Mouse (Mus musculus) lung, embryonic 16.5 days (tissue): ENCODE results near the gene Mei4. TPM values are rescaled to one million over a fixed set of nuclear protein-coding genes. Genes with fewer than 3 reads are reported as not detected.

Source experiments
- ATAC-seq: fragments of 200-750 bp; cut with Nextera tagmentation; 2 replicates; pipeline ENCODE4 v1.8.0; 2017; ENCODE audit warnings: low read depth, mild to moderate bottlenecking, moderate library complexity
- H3K27ac ChIP-seq: fragments of 300-500 bp; sonication (generic); 2 replicates; pipeline ENCODE4 v1.5.1; 2014; ENCODE audit warnings: mild to moderate bottlenecking, control low read depth, low read length
- H3K27me3 ChIP-seq: fragments of 300-500 bp; sonication (generic); 2 replicates; pipeline ENCODE4 v1.6.1; 2014; ENCODE audit warnings: low read depth, low read length, mixed read lengths; ENCODE audit not compliant: control insufficient read depth, insufficient read depth
- H3K36me3 ChIP-seq: fragments of 300-500 bp; sonication (generic); 2 replicates; pipeline ENCODE4 v1.6.1; 2014; ENCODE audit warnings: low read length; ENCODE audit not compliant: control insufficient read depth, insufficient read depth
- H3K4me1 ChIP-seq: fragments of 300-500 bp; sonication (generic); replicated peaks from 2 replicates; pipeline ENCODE4 v1.6.1; 2014; ENCODE audit warnings: low read length, mixed read lengths; ENCODE audit not compliant: control insufficient read depth, insufficient read depth
- H3K4me2 ChIP-seq: fragments of 300-500 bp; sonication (generic); 2 replicates; pipeline ENCODE4 v1.6.1; 2014; ENCODE audit warnings: low read depth, low read length, control low read depth
- H3K4me3 ChIP-seq: fragments of 300-500 bp; sonication (generic); 2 replicates; pipeline ENCODE4 v1.5.1; 2014; ENCODE audit warnings: mild to moderate bottlenecking, low read length, control low read depth
- H3K9ac ChIP-seq: fragments of 300-500 bp; sonication (generic); 2 replicates; pipeline ENCODE4 v1.6.1; 2014; ENCODE audit warnings: low read length, control low read depth
- H3K9me3 ChIP-seq: fragments of 300-500 bp; sonication (generic); 2 replicates; pipeline ENCODE4 v1.6.1; 2016; ENCODE audit warnings: low read length; ENCODE audit not compliant: control insufficient read depth
- WGBS: fragments of 180-500 bp; shearing (Covaris S2); extraction: QIAGEN DNeasy Blood & Tissue Kit; methylation state at CpG from one replicate; pipeline ENCODE4 v1.1.7; 2014; 5-methylcytosine and 5-hydroxymethylcytosine counted together
- polyA plus RNA-seq: library from polyadenylated mRNA; unstranded; fragments of >200 nt; fragmentation: Nextera tagmentation; extraction: Ambion mirVana; gene quantifications from 2 replicates; pipeline ENCODE4 v1.2.1, GENCODE M21; 2015

The Mei4 gene
- polyA plus RNA-seq, 1 experiment from 2014 or later = 0.70 TPM

DNA sequence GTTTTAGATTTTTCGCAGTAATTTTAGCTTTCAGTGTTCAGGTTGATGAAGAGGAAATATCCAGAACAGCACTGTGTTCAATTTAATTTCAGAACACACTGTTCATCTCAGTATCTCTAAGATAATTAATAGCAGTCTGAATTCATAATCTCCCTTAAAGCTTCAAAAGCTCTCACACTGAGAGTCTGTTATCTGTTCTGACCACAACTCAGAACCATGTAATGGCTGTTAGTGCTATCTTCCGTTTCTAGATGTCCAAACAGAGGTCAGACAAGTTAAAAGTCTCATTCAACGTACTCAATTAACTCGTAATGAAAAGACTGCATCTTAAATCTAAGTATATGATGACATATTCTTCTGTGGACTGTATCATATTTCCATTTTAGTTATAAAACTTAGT is 77.1 kb downstream of the Mei4 start:
- 63% methylated on average over 4 of the region's 4 CpGs for WGBS
- ATAC-seq = no peak

DNA sequence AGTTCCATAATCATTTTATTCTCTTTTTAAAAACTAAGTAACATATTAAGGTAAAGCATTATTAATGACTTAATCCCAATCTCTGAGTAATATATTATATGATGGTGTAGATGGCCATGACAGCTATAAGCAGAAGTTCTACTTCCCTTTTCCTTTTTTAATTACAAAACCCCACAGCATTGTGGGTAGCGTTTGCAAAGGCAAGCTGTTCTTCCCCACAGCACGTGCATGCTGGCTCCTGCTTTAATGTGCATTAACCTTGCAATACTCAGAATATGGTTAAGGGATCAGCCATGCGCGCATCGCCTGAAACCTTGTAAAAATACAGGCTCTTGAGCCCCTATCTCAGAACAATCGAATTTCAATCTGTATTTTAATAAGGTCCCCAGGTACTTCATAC is 82.2 kb downstream of the Mei4 start:
- Histone ChIP-seq H3K27ac (no peak overlapping the region), H3K4me3 (no peak overlapping the region), H3K27me3 (no peaks in the 10 kb centered on the region), H3K9me3 (no peaks in the 10 kb centered on the region), H3K4me1 (no peaks in the 10 kb centered on the region), H3K4me2 (no peak overlapping the region), H3K36me3 (no peaks in the 10 kb centered on the region), H3K9ac (no peak overlapping the region)
- WGBS = 76% methylated on average over 6 of the region's 6 CpGs
- ATAC-seq = no peak

More for the DNA sequence above, 77.1 kb downstream of the Mei4 start:
- Histone ChIP-seq H3K4me3 (no peak overlapping the region), H3K4me2 (no peak overlapping the region), H3K27ac (no peak overlapping the region), H3K9me3 (no peaks in the 10 kb centered on the region), H3K9ac (no peak overlapping the region), H3K4me1 (no peaks in the 10 kb centered on the region), H3K36me3 (no peaks in the 10 kb centered on the region), H3K27me3 (no peaks in the 10 kb centered on the region)

DNA sequence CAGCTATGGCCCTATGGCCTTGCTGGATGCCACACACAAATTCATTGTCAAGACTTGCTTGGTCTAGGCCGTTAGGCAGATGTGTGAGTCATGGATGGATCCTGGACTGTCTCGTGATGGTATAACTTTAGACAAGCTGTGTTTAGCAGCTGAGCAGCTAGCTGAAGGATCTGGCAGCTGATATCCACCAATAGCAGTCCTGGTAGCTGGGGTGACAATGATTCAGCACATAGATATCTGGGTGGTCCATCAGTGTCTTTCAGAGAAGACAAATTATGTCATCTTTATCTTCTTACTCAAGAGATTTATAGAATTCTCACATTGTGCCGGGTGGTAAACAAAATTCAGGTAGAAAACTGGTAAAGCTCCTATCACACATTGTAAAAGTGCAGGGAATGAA is 93.4 kb downstream of the Mei4 start:
- Histone ChIP-seq H3K4me2 (no peak overlapping the region), H3K27ac (no peak overlapping the region), H3K4me3 (no peak overlapping the region), H3K9ac (no peak overlapping the region), H3K4me1 (no peaks in the 10 kb centered on the region), H3K27me3 (no peaks in the 10 kb centered on the region), H3K36me3 (no peaks in the 10 kb centered on the region), H3K9me3 (no peaks in the 10 kb centered on the region)
- no peak for ATAC-seq
- 51% methylated on average over 3 of the region's 3 CpGs for WGBS

DNA sequence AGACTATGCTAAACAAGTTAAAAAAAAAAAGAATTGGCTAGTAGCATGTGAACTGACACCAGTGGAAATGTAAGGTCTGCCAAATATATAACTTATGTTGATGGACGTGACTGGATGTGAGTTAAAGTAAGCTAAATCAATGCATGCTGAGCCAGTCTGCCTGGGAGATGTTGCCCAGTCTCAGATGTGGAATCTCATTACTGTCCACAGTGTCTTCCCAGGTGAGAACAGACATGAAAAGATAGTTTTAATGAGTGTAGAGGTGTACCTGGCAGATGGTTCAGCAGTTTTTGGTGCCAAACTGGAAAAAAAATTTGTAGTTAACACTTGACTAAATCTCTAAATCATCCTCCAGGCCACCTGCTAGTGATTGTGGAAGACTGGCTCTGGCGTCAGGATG is 94.4 kb downstream of the Mei4 start:
- H3K9ac ChIP-seq = no peak overlapping the region
- no peaks in the 10 kb centered on the region for H3K27me3 ChIP-seq
- no peak overlapping the region for H3K27ac ChIP-seq
- no peak overlapping the region for H3K4me3 ChIP-seq
- H3K36me3 ChIP-seq = no peaks in the 10 kb centered on the region
- 67% methylated on average over 2 of the region's 2 CpGs for WGBS
- no peaks in the 10 kb centered on the region for H3K9me3 ChIP-seq
- ATAC-seq = no peak
- H3K4me2 ChIP-seq = no peak overlapping the region
- no peaks in the 10 kb centered on the region for H3K4me1 ChIP-seq

DNA sequence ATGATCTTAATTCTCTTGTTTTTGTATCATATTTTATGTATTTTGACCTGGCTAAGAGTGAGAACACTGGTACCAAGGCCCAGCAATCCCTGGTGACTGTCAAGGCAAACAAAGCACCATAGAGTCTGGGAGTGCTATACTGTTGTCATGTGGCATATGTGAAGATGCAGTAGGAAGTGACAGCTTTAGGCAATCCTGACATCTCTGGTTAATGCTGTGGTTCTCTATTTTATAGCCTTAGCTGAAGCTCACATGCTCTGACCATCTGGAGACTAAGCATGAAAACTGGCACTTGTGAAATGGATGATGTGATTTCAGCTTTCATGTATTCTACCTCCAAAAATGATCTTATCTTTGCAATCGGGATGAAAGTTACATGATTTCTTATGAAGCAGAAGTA is 103.3 kb downstream of the Mei4 start:
- no peaks in the 10 kb centered on the region for H3K9me3 ChIP-seq
- no peak overlapping the region for H3K4me2 ChIP-seq
- H3K27ac ChIP-seq = no peak overlapping the region
- ATAC-seq = no peak
- no peaks in the 10 kb centered on the region for H3K36me3 ChIP-seq
- 93% methylated on average over 1 of the region's 1 CpGs for WGBS
- no peak overlapping the region for H3K9ac ChIP-seq
- no peaks in the 10 kb centered on the region for H3K27me3 ChIP-seq
- no peaks in the 10 kb centered on the region for H3K4me1 ChIP-seq
- no peak overlapping the region for H3K4me3 ChIP-seq

DNA sequence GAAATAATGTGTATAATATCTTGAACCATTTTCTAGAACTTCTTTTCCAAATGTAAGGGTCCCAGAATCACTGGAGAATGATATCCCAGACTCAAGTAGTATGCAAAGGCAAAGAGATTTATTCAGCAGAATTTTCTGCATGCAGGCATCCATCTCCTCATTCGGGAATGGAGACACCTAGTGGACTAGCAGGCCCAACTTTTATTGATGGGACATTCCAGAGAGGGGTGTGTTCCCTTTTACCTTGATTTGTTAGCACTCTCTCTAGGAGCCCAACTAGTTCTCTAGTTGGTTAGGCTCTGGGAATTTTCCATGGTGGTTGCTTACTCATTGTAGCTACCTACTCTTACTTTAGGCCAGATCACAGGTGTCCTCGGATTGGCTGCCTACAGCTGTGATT is 105.5 kb downstream of the Mei4 start:
- Histone ChIP-seq H3K36me3 (no peaks in the 10 kb centered on the region), H3K27me3 (no peaks in the 10 kb centered on the region), H3K4me2 (no peak overlapping the region), H3K9ac (no peak overlapping the region), H3K9me3 (no peaks in the 10 kb centered on the region), H3K27ac (no peak overlapping the region), H3K4me3 (no peak overlapping the region), H3K4me1 (no peaks in the 10 kb centered on the region)
- no peak for ATAC-seq
- 52% methylated on average over 2 of the region's 2 CpGs for WGBS

DNA sequence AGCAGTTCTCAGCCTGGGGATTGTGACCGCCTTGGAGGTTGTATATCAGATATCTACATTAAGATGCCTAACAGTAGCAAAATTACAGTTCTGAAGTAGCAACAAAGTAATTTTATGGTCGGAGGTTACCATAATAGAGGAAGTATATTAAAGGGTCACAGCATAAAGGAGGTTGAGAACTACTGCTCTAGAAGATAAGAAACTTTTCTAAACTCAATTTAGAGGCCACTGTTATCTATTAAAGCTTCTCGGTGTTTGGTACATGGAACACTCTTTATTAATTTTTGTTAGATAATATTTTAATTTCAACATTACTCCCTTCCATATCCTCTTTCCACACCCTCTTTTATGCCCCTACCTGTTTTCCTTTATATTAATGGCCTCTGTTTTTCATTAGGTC is 119.0 kb downstream of the Mei4 start:
- 83% methylated on average over 3 of the region's 3 CpGs for WGBS
- Histone ChIP-seq H3K36me3 (no peaks in the 10 kb centered on the region), H3K4me1 (no peaks in the 10 kb centered on the region), H3K9me3 (no peaks in the 10 kb centered on the region), H3K27ac (no peak overlapping the region), H3K27me3 (no peaks in the 10 kb centered on the region), H3K4me2 (no peak overlapping the region), H3K4me3 (no peak overlapping the region), H3K9ac (no peak overlapping the region)
- no peak for ATAC-seq

DNA sequence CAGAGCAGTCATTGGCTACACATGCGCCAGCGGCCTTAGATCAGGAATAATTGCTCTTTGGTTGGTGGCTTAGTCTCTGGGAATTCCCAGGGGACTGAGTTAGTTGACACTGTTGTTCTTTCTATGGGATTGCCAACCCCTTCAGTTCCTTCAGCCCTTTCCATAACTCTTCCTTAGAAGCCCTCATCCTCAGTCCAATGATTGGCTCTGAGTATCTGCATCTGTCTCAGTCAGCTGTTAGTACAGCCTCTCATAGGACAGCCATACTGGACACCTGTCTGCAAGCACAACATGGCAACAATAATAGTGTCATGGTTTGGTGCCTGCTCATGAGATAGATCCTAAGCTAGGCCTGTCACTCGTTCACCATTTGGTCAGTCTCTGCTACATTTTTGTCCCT is 149.5 kb downstream of the Mei4 start:
- H3K4me3 ChIP-seq = no peak overlapping the region
- H3K36me3 ChIP-seq = no peaks in the 10 kb centered on the region
- no peak overlapping the region for H3K9ac ChIP-seq
- H3K27me3 ChIP-seq = no peaks in the 10 kb centered on the region
- H3K4me1 ChIP-seq = no peaks in the 10 kb centered on the region
- ATAC-seq = no peak
- H3K4me2 ChIP-seq = no peak overlapping the region
- H3K27ac ChIP-seq = no peak overlapping the region
- H3K9me3 ChIP-seq = no peaks in the 10 kb centered on the region
- WGBS = 76% methylated on average over 3 of the region's 3 CpGs

DNA sequence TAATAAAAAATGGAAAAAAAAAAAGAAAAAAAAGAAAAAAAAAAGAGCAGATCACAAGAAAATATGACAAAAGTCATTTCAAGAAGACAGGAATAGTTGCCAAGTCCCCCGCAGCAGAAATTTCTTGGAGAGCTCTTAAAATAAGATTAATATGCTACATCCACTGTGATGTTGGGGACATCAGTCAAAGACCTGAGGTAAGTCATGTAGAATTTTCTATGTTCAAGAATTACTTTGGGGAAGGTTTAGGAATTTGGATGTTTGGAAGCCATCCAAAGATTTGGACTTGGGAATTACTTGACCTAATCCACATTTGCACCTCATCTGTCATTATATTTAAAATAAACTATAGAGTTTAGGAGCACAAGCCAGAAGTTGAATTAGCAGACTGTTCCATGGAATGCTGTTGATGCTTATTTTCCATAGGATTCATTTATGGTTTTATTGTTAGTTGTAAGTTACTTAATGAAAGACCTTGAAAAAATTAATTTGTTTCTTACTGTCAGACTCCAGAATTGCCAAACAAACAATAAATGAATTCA is 179.1 kb downstream of the Mei4 start:
- H3K9ac ChIP-seq = no peak overlapping the region
- WGBS = 41% methylated on average over 1 of the region's 1 CpGs
- H3K36me3 ChIP-seq = no peaks in the 10 kb centered on the region
- no peaks in the 10 kb centered on the region for H3K27me3 ChIP-seq
- H3K4me1 ChIP-seq = no peaks in the 10 kb centered on the region
- H3K27ac ChIP-seq = no peak overlapping the region
- H3K4me2 ChIP-seq = no peak overlapping the region
- peak; percentile 52; the same call in 1 of the 2 replicates for ATAC-seq
- no peaks in the 10 kb centered on the region for H3K9me3 ChIP-seq
- no peak overlapping the region for H3K4me3 ChIP-seq

DNA sequence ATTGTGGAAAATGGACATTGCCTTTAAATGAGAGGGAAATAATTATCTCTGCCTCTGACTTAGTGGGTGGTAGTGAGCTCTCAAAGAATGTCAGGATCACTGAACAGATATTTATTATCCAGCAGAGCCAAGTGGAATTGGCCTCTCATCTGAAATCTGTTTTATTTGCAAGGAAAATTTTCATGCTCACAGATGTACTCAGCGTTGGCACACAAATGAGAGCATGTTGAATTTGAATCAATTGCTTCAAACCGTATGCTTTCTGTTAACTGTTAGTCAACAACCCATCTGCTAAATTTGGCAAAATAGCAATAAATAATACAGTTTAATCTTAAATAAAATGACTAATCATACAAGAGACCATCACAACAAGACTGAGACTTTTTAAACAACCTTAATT is 181.0 kb downstream of the Mei4 start:
- Histone ChIP-seq H3K27ac (no peak overlapping the region), H3K4me3 (no peak overlapping the region), H3K27me3 (no peaks in the 10 kb centered on the region), H3K36me3 (no peaks in the 10 kb centered on the region), H3K9me3 (no peaks in the 10 kb centered on the region), H3K9ac (no peak overlapping the region), H3K4me1 (no peaks in the 10 kb centered on the region), H3K4me2 (no peak overlapping the region)
- WGBS = 55% methylated on average over 2 of the region's 2 CpGs
- ATAC-seq = peak; percentile 56
